Mouse (Mus musculus): ENCODE data around the gene Gm9602. TPM values are rescaled to one million over a fixed set of nuclear protein-coding genes. Genes with fewer than 3 reads are reported as not detected.
"Not testable (repeated sequence)": the region's sequence is repeated elsewhere in the genome, so short reads cannot be mapped to it uniquely, and the experiment has no call there.

Gene Gm9602
- not detected for total RNA-seq (2021)
- long read RNA-seq, experiment 1: 0 reads
- long read RNA-seq, experiment 2: 0 reads

DNA sequence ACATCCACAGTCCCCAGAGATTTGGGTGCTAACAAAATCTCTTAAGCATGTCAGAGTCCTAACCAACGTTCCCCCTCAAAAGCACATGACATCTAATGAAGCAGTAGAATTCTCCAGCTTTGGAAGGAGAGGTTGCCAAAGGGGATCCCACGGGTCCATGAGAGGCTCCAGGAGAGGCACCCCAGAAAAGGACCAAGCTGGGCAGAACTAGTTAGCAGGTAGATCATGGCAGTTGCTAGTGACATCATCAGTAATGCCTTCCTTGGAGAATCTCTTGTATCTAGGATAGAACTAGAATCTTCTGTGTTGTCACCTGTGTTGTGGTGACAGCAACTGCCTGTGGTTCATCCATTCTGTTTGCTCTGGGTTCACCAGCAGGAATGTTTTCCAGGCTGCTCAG is at the start of gene Gm9602:
Gm9602 (plus strand) TSS at position 301 of the 400 bp plus-strand sequence.
- DNase-seq (ENCODE audit: low spot score in 2 of 2): not testable (repeated sequence)

DNA sequence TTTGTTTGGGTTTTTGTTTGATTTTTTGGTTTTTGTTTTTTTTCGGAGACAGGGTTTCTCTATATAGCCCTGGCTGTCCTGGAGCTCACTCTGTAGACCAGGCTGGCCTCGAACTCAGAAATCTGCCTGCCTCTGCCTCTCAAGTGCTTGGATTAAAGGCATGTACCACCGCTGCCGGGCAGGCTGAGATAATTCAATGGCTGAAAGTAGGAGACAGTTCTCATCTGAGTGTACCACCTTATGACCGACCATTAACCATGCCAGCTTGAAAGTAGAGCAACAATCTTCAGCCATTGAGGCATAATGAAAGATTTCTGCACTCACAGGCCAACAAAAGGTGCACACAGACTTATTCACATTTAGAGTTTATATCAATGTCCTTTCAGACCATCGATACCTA is 30.3 kb downstream of the Gm9602 start:
- DNase-seq (ENCODE audit: low spot score in 2 of 2): not testable (repeated sequence)

DNA sequence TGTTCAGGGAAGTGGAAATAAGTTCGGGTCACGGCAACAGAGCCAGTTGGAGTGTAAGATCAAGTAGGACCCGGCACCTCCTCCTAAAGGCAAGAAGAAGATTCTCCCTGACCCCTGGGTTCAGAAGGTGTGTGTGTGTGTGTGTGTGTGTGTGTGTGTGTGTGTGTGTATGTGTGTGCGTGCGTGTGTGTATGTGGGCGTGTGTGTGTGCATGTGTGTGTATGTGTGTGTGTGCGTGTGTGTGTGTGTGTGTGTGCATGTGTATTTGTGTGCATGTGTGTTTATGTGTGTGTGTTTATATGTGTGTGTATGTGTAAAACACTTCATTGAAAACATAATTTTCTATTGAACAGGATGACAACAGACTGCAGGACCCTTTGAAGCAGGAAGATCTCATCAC is 45.8 kb downstream of the Gm9602 start:
- not testable (repeated sequence) for DNase-seq (ENCODE audit: low spot score in 2 of 2)

Other genes with a start within 250 kb of the Gm9602 start
- gene Gm3047, start 220.9 kb upstream of the Gm9602 start, total RNA-seq (2021): not detected
- 1 to 10 TPM in 1 of 2 experiments, under 1 TPM in 1; 0.41 to 1.0 TPM for gene Gm8159, start 144.0 kb upstream of the Gm9602 start, total RNA-seq (2021)
- under 1 TPM in 1 of 2 experiments, not detected in 1; 0.43 TPM for gene Gm3239, start 112.1 kb upstream of the Gm9602 start, total RNA-seq (2021)
- under 1 TPM in 1 of 2 experiments, not detected in 1; 0.21 TPM for gene Gm7876, start 67.1 kb upstream of the Gm9602 start, total RNA-seq (2021)
- gene Gm3252, start 49.6 kb upstream of the Gm9602 start, total RNA-seq (2021): under 1 TPM; 0.32 to 0.36 TPM
- under 1 TPM in 1 of 2 experiments, not detected in 1; 0.18 TPM for gene Gm3269, start 61.8 kb downstream of the Gm9602 start, total RNA-seq (2021)
- 10 to 100 TPM; 10.5 to 17.0 TPM for gene Gm3264, start 79.2 kb downstream of the Gm9602 start, total RNA-seq (2021)
- under 1 TPM in 1 of 2 experiments, not detected in 1; 0.29 TPM for gene Gm3278, start 116.1 kb downstream of the Gm9602 start, total RNA-seq (2021)
- not detected for gene Gm8297, start 207.6 kb downstream of the Gm9602 start, total RNA-seq (2021)
- gene Gm3298, start 239.6 kb downstream of the Gm9602 start, total RNA-seq (2021): not detected